Mouse (Mus musculus): Measurements from ENCODE around the gene Gm4340. TPM values are rescaled to one million over a fixed set of nuclear protein-coding genes. Genes with fewer than 3 reads are reported as not detected.

Gene Gm4340
- polyA plus RNA-seq, 1 experiment from 2014 or later: not detected

GRCm38 (mm10) chr10:104220303-104221021 lies 26.6 kb downstream of the Gm4340 start:
- no peak for ATAC-seq (replicated peaks; ENCODE audit: extremely low read depth, insufficient read depth, low FRiP score)
- no peaks in the 10 kb centered on the region for H3K36me3 ChIP-seq (ENCODE audit: control insufficient read depth, insufficient read depth)
- H3K9ac ChIP-seq (ENCODE audit: low read length): no peak overlapping the region
- H3K4me3 ChIP-seq (ENCODE audit: low read length): no peak overlapping the region
- 76% methylated on average over 6 of the region's 6 CpGs for WGBS
- H3K9me3 ChIP-seq (replicated peaks; ENCODE audit: control insufficient read depth, low read length): no peaks in the 10 kb centered on the region
- H3K4me1 ChIP-seq (ENCODE audit: control insufficient read depth, insufficient read depth, low read length): no peaks in the 10 kb centered on the region
- H3K27me3 ChIP-seq (ENCODE audit: control insufficient read depth, insufficient read depth, low read length): no peaks in the 10 kb centered on the region
- no peak overlapping the region for H3K27ac ChIP-seq (ENCODE audit: low read length)
- H3K4me2 ChIP-seq (ENCODE audit: low read depth, low read length): no peak overlapping the region

Other genes with a start within 250 kb of the Gm4340 start
- not detected in 2 replicates for gene Gm21293, start 51.1 kb upstream of the Gm4340 start, polyA plus RNA-seq (2015; fragmentation: Nextera tagmentation; extraction: Ambion mirVana)
- gene Gm6763, start 42.5 kb upstream of the Gm4340 start, polyA plus RNA-seq (2015; fragmentation: Nextera tagmentation; extraction: Ambion mirVana): not detected in 2 replicates
- not detected in 2 replicates for gene Gm8764, start 34.0 kb upstream of the Gm4340 start, polyA plus RNA-seq (2015; fragmentation: Nextera tagmentation; extraction: Ambion mirVana)
- gene Gm21304, start 25.5 kb upstream of the Gm4340 start, polyA plus RNA-seq (2015; fragmentation: Nextera tagmentation; extraction: Ambion mirVana): not detected in 2 replicates
- not detected in 2 replicates for gene Gm21312, start 17.0 kb upstream of the Gm4340 start, polyA plus RNA-seq (2015; fragmentation: Nextera tagmentation; extraction: Ambion mirVana)
- gene Gm20765, start 8.5 kb upstream of the Gm4340 start, polyA plus RNA-seq (2015; fragmentation: Nextera tagmentation; extraction: Ambion mirVana): not detected in 2 replicates

Measured in heart, embryonic 16.5 days (tissue).